Mouse (Mus musculus) A20 (cell line): ENCODE results near the gene Ctdsp2.

Experiments
- DNase-seq: peaks from one replicate; pipeline ENCODE4 v3.0.0-alpha.2; 2011; ENCODE audit warnings: low read depth, low spot score

Ctdsp2 gene

GRCm38 (mm10) chr10:126978277-126978994 lies at the start of gene Ctdsp2:
TSS of gene Ctdsp2 (plus strand) at chr10:126978717.
- DNase-seq, result peak; percentile 98

- no peak for DNase-seq
Observed at GRCm38 (mm10) chr10:126928819-126929206, 49.7 kb upstream of the Ctdsp2 start.

- no peak for DNase-seq
Observed at GRCm38 (mm10) chr10:126929543-126929942, 49.0 kb upstream of the Ctdsp2 start.

- peak; percentile 66 for DNase-seq
Observed at GRCm38 (mm10) chr10:126930270-126931121, 48.0 kb upstream of the Ctdsp2 start.

- no peak for DNase-seq
Observed at GRCm38 (mm10) chr10:126931123-126931759, 47.3 kb upstream of the Ctdsp2 start.

GRCm38 (mm10) chr10:126931760-126932139 lies 46.8 kb upstream of the Ctdsp2 start:
- DNase-seq, result no peak

- no peak for DNase-seq
Observed at GRCm38 (mm10) chr10:126934561-126934960, 44.0 kb upstream of the Ctdsp2 start.

GRCm38 (mm10) chr10:126935121-126935520 lies 43.4 kb upstream of the Ctdsp2 start:
- no peak for DNase-seq

GRCm38 (mm10) chr10:126935556-126936381 lies 42.7 kb upstream of the Ctdsp2 start:
- peak; percentile 89 for DNase-seq

GRCm38 (mm10) chr10:126940949-126941348 lies 37.6 kb upstream of the Ctdsp2 start:
- DNase-seq, result no peak

- no peak for DNase-seq
Observed at GRCm38 (mm10) chr10:126945531-126945930, 33.0 kb upstream of the Ctdsp2 start.

- DNase-seq, result no peak
Observed at GRCm38 (mm10) chr10:126949824-126950223, 28.7 kb upstream of the Ctdsp2 start.

GRCm38 (mm10) chr10:126950572-126950971 lies 27.9 kb upstream of the Ctdsp2 start:
- no peak for DNase-seq

GRCm38 (mm10) chr10:126952375-126952774 lies 26.1 kb upstream of the Ctdsp2 start:
- no peak for DNase-seq

GRCm38 (mm10) chr10:126953029-126953471 lies 25.5 kb upstream of the Ctdsp2 start:
- no peak for DNase-seq

- no peak for DNase-seq
Observed at GRCm38 (mm10) chr10:126956692-126957358, 21.7 kb upstream of the Ctdsp2 start.

- DNase-seq, result no peak
Observed at GRCm38 (mm10) chr10:126957359-126958107, 21.0 kb upstream of the Ctdsp2 start.

GRCm38 (mm10) chr10:126960496-126960895 lies 18.0 kb upstream of the Ctdsp2 start:
- no peak for DNase-seq

- DNase-seq, result no peak
Observed at GRCm38 (mm10) chr10:126961757-126962156, 16.8 kb upstream of the Ctdsp2 start.
